Mouse (Mus musculus) urinary bladder, adult 2 months (tissue): ENCODE data around the gene Ace3. TPM values are rescaled to one million over a fixed set of nuclear protein-coding genes. Genes with fewer than 3 reads are reported as not detected.

Experiments used
- DNase-seq: peaks from one replicate; pipeline ENCODE4 v3.0.0; 2022; ENCODE audit warnings: low spot score
- polyA plus RNA-seq: library from polyadenylated mRNA; depleted of rRNA; stranded (reverse); fragments of >200 nt; gene quantifications from 2 replicates; pipeline ENCODE4 v1.2.3, GENCODE M21; 2012; rRNA removed

The Ace3 gene
- polyA plus RNA-seq, 1 experiment: not detected

DNA sequence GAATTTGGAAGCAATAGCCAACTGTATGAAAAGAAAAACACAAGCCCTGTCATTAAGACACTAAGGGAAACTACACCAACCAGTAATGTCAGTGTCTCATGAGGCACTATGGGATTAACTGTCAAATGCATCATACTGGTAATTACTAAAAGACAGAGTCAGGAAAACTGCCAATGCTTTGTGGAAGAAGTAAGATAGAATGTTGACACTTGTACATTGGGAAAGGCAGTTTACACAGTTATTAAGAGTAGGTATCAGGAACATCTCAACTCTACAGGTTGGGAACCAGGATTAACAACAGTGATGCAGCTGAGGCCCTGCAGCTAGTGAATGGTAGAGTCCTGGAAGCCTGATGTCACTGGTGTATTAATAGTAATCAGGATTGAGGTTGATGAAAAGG lies 49.9 kb downstream of the Ace3 start:
- no peak for DNase-seq

DNA sequence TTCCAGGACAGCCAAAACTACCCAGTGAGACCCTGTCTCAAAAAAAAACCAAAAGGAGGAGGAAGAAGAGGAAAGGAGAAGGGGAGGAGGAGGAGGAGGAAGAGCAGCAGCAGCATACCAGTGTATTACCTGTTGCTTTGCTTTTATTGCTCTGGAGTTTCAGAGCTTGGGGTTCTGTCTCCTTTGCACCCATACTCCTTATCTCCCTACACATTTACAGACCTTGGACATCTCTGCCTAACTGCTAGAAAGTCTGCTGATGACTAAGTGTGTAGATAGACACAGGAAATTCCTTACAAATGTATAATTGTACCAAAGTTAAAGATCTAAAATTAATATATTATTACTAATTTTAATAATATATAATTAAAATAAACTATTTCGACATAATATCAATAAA lies 50.8 kb downstream of the Ace3 start:
- no peak for DNase-seq

DNA sequence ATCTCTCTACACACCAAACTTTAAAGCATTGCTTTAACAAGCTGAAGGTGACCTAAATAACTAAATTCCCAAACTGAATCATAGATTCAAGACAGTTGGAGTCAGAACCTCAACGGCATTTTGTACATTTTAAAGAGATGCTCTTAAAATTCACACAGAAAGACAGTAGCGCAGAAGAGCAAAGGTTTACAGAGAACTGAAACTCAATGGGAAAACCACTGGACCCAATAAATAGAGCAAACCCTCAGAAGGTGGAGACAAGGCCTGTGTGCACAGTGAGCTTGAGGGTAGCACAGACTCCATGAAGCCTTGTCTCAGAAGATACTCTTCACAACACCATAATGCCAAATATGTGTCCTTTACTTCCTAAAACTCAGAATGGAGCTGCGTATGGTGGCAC lies 51.3 kb downstream of the Ace3 start:
- no peak for DNase-seq

DNA sequence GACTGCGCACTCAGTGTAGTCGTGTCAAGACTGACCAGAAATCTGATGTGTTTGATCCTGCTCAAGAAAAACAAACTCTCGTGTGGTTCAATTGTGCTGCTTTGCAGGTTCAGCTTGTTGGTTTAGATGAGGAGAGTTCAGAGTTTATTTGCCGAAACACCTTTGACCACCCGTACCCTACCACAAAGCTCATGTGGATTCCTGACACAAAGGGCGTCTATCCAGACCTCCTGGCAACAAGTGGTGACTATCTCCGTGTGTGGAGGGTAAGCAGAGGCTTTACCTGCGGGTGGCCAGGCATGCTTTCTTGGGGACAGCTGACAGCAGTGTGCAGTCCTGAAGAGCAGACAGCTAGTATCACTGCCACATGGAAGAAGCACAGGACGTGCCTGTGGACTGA lies 52.1 kb downstream of the Ace3 start:
- DNase-seq: no peak

DNA sequence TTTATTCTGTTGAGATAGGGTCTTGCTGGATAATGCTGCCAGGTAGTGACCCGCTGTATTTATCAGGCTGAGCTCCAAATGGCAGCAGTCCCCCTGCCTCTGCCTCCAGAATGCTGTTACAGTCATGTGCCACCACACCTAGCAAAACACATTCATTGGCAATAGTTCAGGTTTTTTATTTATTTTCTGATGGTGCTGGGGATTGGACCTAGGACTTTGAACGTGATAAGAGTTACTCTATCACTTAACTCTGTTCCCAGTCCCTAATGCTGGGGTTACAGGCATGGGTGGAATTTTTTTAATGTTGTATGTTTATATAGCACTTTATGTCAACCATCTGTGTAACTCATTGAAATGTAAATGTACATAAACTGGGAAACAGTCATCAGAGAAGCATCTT lies 59.4 kb downstream of the Ace3 start:
- no peak for DNase-seq

DNA sequence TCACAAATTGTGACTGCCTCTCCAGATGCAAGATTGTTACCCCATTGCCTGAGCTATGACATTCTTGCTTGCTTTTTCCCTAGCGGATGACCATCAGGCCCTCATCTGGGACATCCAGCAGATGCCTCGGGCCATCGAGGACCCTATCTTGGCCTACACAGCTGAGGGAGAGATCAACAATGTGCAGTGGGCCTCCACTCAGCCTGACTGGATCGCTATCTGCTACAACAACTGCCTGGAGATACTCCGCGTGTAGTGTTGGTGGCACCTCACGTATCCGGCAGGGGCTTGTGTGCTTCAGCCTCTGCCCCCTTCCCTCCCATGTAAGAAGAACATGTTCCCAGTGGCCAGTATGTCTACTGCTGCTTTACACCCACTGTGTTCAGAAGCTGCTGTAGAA lies 60.1 kb downstream of the Ace3 start:
- DNase-seq: no peak

Other genes starting within 250 kb of the Ace3 start
- gene Cyb561, start 41.3 kb upstream of the Ace3 start, polyA plus RNA-seq: 25.2 and 26.9 TPM in 2 replicates
- 13.6 and 16.5 TPM in 2 replicates for gene Ace, start 26.7 kb upstream of the Ace3 start, polyA plus RNA-seq
- 0.04 TPM in 2 replicates for gene Kcnh6, start 13.4 kb downstream of the Ace3 start, polyA plus RNA-seq
- 38.9 and 40.4 TPM in 2 replicates for gene Dcaf7, start 42.2 kb downstream of the Ace3 start, polyA plus RNA-seq
- gene Taco1, start 71.4 kb downstream of the Ace3 start, polyA plus RNA-seq: 11.3 and 13.1 TPM in 2 replicates
- 38.1 and 39.1 TPM in 2 replicates for gene Map3k3, start 89.9 kb downstream of the Ace3 start, polyA plus RNA-seq
- not detected in 2 replicates for gene Gm10840, start 166.2 kb downstream of the Ace3 start, polyA plus RNA-seq
- gene Limd2, start 166.2 kb downstream of the Ace3 start, polyA plus RNA-seq: 14.8 and 16.5 TPM in 2 replicates
- 27.1 and 29.6 TPM in 2 replicates for gene Strada, start 207.5 kb downstream of the Ace3 start, polyA plus RNA-seq
- gene Ccdc47, start 221.7 kb downstream of the Ace3 start, polyA plus RNA-seq: 61.2 and 68.6 TPM in 2 replicates
- gene Ddx42, start 222.3 kb downstream of the Ace3 start, polyA plus RNA-seq: 29.2 and 34.3 TPM in 2 replicates